Mouse (Mus musculus): ENCODE data around the gene Hivep3.

GRCm38 (mm10) chr4:120000881-120001280 lies 267.3 kb downstream of the Hivep3 start:
- no peak for TF ChIP-seq CTCF (IDR thresholded peaks at IDR 0.05; ENCODE audit: control insufficient read depth, insufficient read depth, insufficient replicate concordance, low read depth, low read length)
- TF ChIP-seq POLR2A (IDR thresholded peaks at IDR 0.05; ENCODE audit: control insufficient read depth, low read depth, low read length), result no peak
